Mouse (Mus musculus): ENCODE data around the gene Ints12. TPM values are rescaled to one million over a fixed set of nuclear protein-coding genes. Genes with fewer than 3 reads are reported as not detected.

Gene Ints12
- polyA plus RNA-seq (2014; fragmentation: Nextera tagmentation; extraction: Ambion mirVana) = 20.7 and 27.1 TPM in 2 replicates

GRCm38 (mm10) chr3:133091664-133092273 is at the start of gene Ints12, which contains the start of gene Gstcd:
Ints12 (plus strand) TSS chr3:133091840.
Gstcd (minus strand) TSS chr3:133092033.
- peak within 1 kb of the TSS; percentile 96 for H3K9ac ChIP-seq (ENCODE audit: low read depth, low read length)
- peak; percentile 98 for ATAC-seq (ENCODE audit: low FRiP score, low TSS enrichment)
- peak within 1 kb of the TSS; percentile 68 for H3K4me3 ChIP-seq (ENCODE audit: low read length)
- peaks cover 14% of the 10 kb centered on the region; the same call in 1 of the 2 replicates for H3K4me1 ChIP-seq (ENCODE audit: control insufficient read depth, insufficient read depth, low read length)
- peaks cover 2% of the 10 kb centered on the region; the same call in 1 of the 2 replicates for H3K36me3 ChIP-seq (ENCODE audit: control insufficient read depth, insufficient read depth, low read length)
- H3K27me3 ChIP-seq (ENCODE audit: control insufficient read depth, insufficient read depth, low read length) = no peaks in the 10 kb centered on the region
- under 1% methylated on average over 53 of the region's 53 CpGs for WGBS
- H3K27ac ChIP-seq (ENCODE audit: low read depth, low read length) = peak within 1 kb of the TSS; percentile 97
- H3K9me3 ChIP-seq (ENCODE audit: control insufficient read depth, low read length) = no peaks in the 10 kb centered on the region
- H3K4me2 ChIP-seq (replicated peaks; ENCODE audit: low read depth, low read length) = peak within 1 kb of the TSS; percentile 67

DNA sequence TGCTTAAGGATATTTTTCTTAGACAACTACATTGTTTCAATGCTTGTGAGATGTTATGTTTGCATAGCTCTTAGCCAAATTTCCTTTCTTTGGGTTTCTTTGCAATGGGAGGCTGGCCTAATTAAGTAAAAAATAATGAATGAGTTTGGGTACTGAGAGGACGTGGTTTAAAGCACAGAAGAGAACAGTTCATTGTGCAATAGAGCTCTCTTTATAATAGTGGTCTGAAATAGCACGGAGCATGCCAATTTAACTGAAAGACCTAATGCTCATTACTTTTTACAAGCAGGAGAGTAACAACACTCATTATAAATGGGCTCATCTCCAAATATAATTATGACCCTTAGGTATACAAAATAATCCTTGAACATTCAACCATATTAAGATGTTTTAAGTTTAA is 39.6 kb upstream of the Ints12 start:
- ATAC-seq (ENCODE audit: low FRiP score, low TSS enrichment) = no peak
- Histone ChIP-seq H3K4me3 (ENCODE audit: low read length) (no peak overlapping the region), H3K9ac (ENCODE audit: low read depth, low read length) (no peak overlapping the region), H3K9me3 (ENCODE audit: control insufficient read depth, low read length) (no peaks in the 10 kb centered on the region), H3K4me1 (ENCODE audit: control insufficient read depth, insufficient read depth, low read length) (no peaks in the 10 kb centered on the region), H3K27ac (ENCODE audit: low read depth, low read length) (no peak overlapping the region), H3K27me3 (ENCODE audit: control insufficient read depth, insufficient read depth, low read length) (no peaks in the 10 kb centered on the region), H3K36me3 (ENCODE audit: control insufficient read depth, insufficient read depth, low read length) (peaks cover 6% of the 10 kb centered on the region; the same call in 1 of the 2 replicates), H3K4me2 (replicated peaks; ENCODE audit: low read depth, low read length) (no peak overlapping the region)
- 94% methylated on average over 2 of the region's 2 CpGs for WGBS

DNA sequence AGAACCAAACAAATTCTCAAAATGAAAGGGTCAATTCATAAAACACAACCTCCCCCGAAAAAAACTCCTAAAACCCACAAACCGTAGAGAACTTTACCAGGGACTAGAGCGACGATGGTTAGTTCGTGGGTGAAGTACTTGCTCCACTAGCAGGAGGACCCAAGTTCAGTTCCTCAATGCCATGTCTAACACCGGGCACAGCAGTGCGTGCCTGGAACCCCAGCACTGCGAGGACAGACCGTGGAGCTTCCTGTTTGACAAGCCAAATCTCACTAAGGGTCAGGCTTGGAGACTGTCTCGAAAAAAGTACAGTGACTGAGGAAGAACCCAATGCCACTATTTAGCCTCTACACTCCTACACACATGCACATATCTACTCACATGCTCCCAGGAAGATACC is 16.1 kb upstream of the Ints12 start:
- 90% methylated on average over 10 of the region's 10 CpGs for WGBS
- Histone ChIP-seq H3K36me3 (ENCODE audit: control insufficient read depth, insufficient read depth, low read length) (peaks cover 17% of the 10 kb centered on the region), H3K4me3 (ENCODE audit: low read length) (no peak overlapping the region), H3K4me2 (replicated peaks; ENCODE audit: low read depth, low read length) (no peak overlapping the region), H3K27ac (ENCODE audit: low read depth, low read length) (no peak overlapping the region), H3K27me3 (ENCODE audit: control insufficient read depth, insufficient read depth, low read length) (no peaks in the 10 kb centered on the region), H3K9me3 (ENCODE audit: control insufficient read depth, low read length) (no peaks in the 10 kb centered on the region), H3K9ac (ENCODE audit: low read depth, low read length) (no peak overlapping the region), H3K4me1 (ENCODE audit: control insufficient read depth, insufficient read depth, low read length) (no peaks in the 10 kb centered on the region)
- ATAC-seq (ENCODE audit: low FRiP score, low TSS enrichment) = no peak

GRCm38 (mm10) chr3:133082736-133083135 is 8.9 kb upstream of the Ints12 start:
- no peak overlapping the region for H3K27ac ChIP-seq (ENCODE audit: low read depth, low read length)
- H3K4me2 ChIP-seq (replicated peaks; ENCODE audit: low read depth, low read length) = no peak overlapping the region
- no peak overlapping the region for H3K9ac ChIP-seq (ENCODE audit: low read depth, low read length)
- H3K9me3 ChIP-seq (ENCODE audit: control insufficient read depth, low read length) = no peaks in the 10 kb centered on the region
- no peak overlapping the region for H3K4me3 ChIP-seq (ENCODE audit: low read length)
- 93% methylated on average over 5 of the region's 5 CpGs for WGBS
- H3K27me3 ChIP-seq (ENCODE audit: control insufficient read depth, insufficient read depth, low read length) = no peaks in the 10 kb centered on the region
- no peak for ATAC-seq (ENCODE audit: low FRiP score, low TSS enrichment)
- H3K36me3 ChIP-seq (ENCODE audit: control insufficient read depth, insufficient read depth, low read length) = peaks cover 41% of the 10 kb centered on the region
- H3K4me1 ChIP-seq (ENCODE audit: control insufficient read depth, insufficient read depth, low read length) = no peaks in the 10 kb centered on the region

DNA sequence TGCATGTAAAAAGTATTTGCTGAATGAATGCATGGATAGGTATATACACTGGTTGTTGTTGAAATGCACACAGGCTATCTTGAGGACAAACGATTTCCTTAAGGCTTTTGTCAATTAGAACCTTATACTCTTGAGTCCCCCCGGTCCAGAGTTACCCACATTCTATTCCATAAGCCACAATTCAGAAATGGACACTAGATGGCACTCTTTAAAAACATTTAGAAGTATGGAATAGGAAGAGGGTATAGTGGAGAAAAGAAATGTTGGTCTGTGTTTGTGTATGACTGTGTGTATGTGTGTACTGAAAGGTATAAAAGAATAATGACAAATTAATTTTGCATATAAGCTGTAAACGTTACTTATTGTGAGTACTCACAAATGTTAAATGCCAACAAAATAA is 5.8 kb upstream of the Ints12 start:
- Histone ChIP-seq H3K4me1 (ENCODE audit: control insufficient read depth, insufficient read depth, low read length) (0 out of 2 replicates have a peak, but pooled peaks cover 4% of the 10 kb centered on the region), H3K27me3 (ENCODE audit: control insufficient read depth, insufficient read depth, low read length) (no peaks in the 10 kb centered on the region), H3K4me2 (replicated peaks; ENCODE audit: low read depth, low read length) (no peak overlapping the region), H3K9ac (ENCODE audit: low read depth, low read length) (no peak overlapping the region), H3K36me3 (ENCODE audit: control insufficient read depth, insufficient read depth, low read length) (peaks cover 35% of the 10 kb centered on the region), H3K27ac (ENCODE audit: low read depth, low read length) (no peak overlapping the region), H3K9me3 (ENCODE audit: control insufficient read depth, low read length) (no peaks in the 10 kb centered on the region), H3K4me3 (ENCODE audit: low read length) (no peak overlapping the region)
- 69% methylated on average over 3 of the region's 3 CpGs for WGBS
- ATAC-seq (ENCODE audit: low FRiP score, low TSS enrichment) = 0 out of 2 replicates have a peak, but pooled peaks have one; percentile 55

DNA sequence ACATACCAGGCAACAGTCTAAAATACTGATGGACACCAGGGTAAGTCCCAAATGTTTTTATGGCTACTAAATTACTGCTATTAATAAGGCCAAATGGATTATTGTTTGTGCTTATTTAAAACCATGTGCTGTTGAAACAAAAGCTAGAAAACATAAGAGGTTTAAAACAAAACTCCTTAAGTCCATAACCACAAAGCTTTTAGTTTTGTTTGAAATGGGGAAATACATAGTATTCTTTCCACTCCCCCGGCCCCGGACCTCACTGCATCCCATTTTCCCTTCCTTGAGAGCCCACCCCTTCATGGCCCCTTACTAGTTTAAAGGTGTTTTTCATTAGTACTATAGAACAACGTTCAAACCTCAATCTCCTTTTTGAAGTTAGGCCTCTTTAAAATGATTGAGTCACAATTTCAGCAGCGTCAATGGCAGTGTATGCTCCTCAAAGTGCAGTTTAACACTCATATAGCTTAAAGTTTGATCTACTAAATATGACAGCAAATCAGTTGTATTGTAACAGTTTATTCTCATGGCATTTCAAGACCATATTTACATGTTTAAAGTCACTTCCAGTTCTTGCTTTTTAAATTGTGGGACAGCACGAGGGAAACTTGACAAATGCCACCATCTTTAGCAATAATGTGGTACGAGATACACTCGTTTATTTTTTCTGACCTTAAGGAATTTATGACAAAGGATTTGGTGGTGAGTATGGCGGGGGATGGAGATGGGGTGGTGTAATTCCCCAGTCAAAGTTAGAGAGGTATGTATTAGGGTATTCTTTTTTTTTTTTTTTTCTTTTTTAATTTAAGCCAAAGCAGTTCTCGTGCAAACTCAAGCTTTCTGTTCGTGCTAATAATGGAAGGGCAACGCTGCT is 1.2 kb upstream of the Ints12 start:
- no peak for ATAC-seq (ENCODE audit: low FRiP score, low TSS enrichment)
- Histone ChIP-seq H3K36me3 (ENCODE audit: control insufficient read depth, insufficient read depth, low read length) (no peaks in the 10 kb centered on the region), H3K27ac (ENCODE audit: low read depth, low read length) (peak overlapping the region; percentile 97), H3K4me3 (ENCODE audit: low read length) (peak overlapping the region; percentile 68), H3K4me1 (ENCODE audit: control insufficient read depth, insufficient read depth, low read length) (peaks cover 14% of the 10 kb centered on the region; the same call in 1 of the 2 replicates), H3K9me3 (ENCODE audit: control insufficient read depth, low read length) (no peaks in the 10 kb centered on the region), H3K4me2 (replicated peaks; ENCODE audit: low read depth, low read length) (peak overlapping the region; percentile 67), H3K27me3 (ENCODE audit: control insufficient read depth, insufficient read depth, low read length) (no peaks in the 10 kb centered on the region), H3K9ac (ENCODE audit: low read depth, low read length) (peak overlapping the region; percentile 96)
- 4% methylated on average over 11 of the region's 11 CpGs for WGBS

GRCm38 (mm10) chr3:133091121-133091663 is 448 bp upstream of the Ints12 start:
- H3K4me1 ChIP-seq (ENCODE audit: control insufficient read depth, insufficient read depth, low read length) = peaks cover 14% of the 10 kb centered on the region; the same call in 1 of the 2 replicates
- peak overlapping the region; percentile 96 for H3K9ac ChIP-seq (ENCODE audit: low read depth, low read length)
- H3K27me3 ChIP-seq (ENCODE audit: control insufficient read depth, insufficient read depth, low read length) = no peaks in the 10 kb centered on the region
- ATAC-seq (ENCODE audit: low FRiP score, low TSS enrichment) = peak; percentile 86
- WGBS = 0% methylated on average over 44 of the region's 44 CpGs
- H3K4me2 ChIP-seq (replicated peaks; ENCODE audit: low read depth, low read length) = peak overlapping the region; percentile 67
- H3K4me3 ChIP-seq (ENCODE audit: low read length) = peak overlapping the region; percentile 68
- no peaks in the 10 kb centered on the region for H3K9me3 ChIP-seq (ENCODE audit: control insufficient read depth, low read length)
- no peaks in the 10 kb centered on the region for H3K36me3 ChIP-seq (ENCODE audit: control insufficient read depth, insufficient read depth, low read length)
- peak overlapping the region; percentile 97 for H3K27ac ChIP-seq (ENCODE audit: low read depth, low read length)

DNA sequence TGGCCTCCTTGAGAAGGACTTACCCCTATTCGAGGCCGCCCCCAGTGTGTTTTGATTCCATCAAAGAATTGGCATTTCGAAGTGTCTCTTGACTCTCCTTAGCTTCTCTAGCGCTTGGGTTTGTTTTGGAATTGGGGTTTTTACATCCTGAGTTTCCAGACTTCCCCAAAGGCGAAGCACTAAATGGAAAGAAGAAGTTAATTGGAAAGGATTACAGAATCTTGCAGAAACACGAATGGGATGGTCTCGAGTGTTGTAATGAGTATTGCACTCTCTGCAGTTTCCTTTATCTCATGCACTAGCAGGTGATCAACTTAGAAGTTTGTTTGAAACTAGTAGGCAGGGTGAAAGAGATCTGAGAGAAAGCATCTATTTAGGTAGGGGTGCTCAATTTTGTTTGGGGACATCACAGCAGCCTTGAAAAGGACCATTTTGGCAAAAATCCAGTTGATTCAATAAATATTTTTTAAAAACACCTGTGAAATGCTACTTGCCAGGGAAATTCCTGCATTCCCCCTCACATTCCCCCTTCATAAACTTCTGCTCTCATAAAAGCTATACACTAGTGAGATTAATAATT is 724 bp downstream of the Ints12 start:
- H3K9me3 ChIP-seq (ENCODE audit: control insufficient read depth, low read length) = no peaks in the 10 kb centered on the region
- peaks cover 14% of the 10 kb centered on the region; the same call in 1 of the 2 replicates for H3K4me1 ChIP-seq (ENCODE audit: control insufficient read depth, insufficient read depth, low read length)
- WGBS = under 1% methylated on average over 7 of the region's 7 CpGs

More for the DNA sequence above, 724 bp downstream of the Ints12 start:
- Histone ChIP-seq H3K36me3 (ENCODE audit: control insufficient read depth, insufficient read depth, low read length) (peaks cover 4% of the 10 kb centered on the region; the same call in 1 of the 2 replicates), H3K4me3 (ENCODE audit: low read length) (peak overlapping the region; percentile 68), H3K4me2 (replicated peaks; ENCODE audit: low read depth, low read length) (peak overlapping the region; percentile 54), H3K27me3 (ENCODE audit: control insufficient read depth, insufficient read depth, low read length) (no peaks in the 10 kb centered on the region), H3K9ac (ENCODE audit: low read depth, low read length) (peak overlapping the region; percentile 96), H3K27ac (ENCODE audit: low read depth, low read length) (peak overlapping the region; percentile 97)
- no peak for ATAC-seq (ENCODE audit: low FRiP score, low TSS enrichment)

Measured in kidney, embryonic 14.5 days (tissue).